Mouse (Mus musculus) fat pad, adult 2 months (tissue): ENCODE data around the gene Ankrd54.
"Not testable (repeated sequence)": the region's sequence is repeated elsewhere in the genome, so short reads cannot be mapped to it uniquely, and the experiment has no call there.

Source experiments
- DNase-seq: peaks from one replicate; pipeline ENCODE4 v3.0.0-alpha.2; 2011; ENCODE audit warnings: low read depth, low spot score; ENCODE audit errors: extremely low read depth

The Ankrd54 gene

GRCm38 (mm10) chr15:79018886-79019285, 43.8 kb downstream of the Ankrd54 start:
- no peak for DNase-seq

GRCm38 (mm10) chr15:79018191-79018590, 44.5 kb downstream of the Ankrd54 start:
- no peak for DNase-seq

GRCm38 (mm10) chr15:79013382-79013781, 49.3 kb downstream of the Ankrd54 start:
- no peak for DNase-seq

- DNase-seq = no peak
Measured at GRCm38 (mm10) chr15:79011550-79011949, 51.1 kb downstream of the Ankrd54 start.

GRCm38 (mm10) chr15:79009734-79010133, 53.0 kb downstream of the Ankrd54 start:
- no peak for DNase-seq

GRCm38 (mm10) chr15:79007836-79008235, 54.9 kb downstream of the Ankrd54 start:
- DNase-seq = not testable (repeated sequence)

GRCm38 (mm10) chr15:79007059-79007458, 55.6 kb downstream of the Ankrd54 start:
- peak; percentile 51 for DNase-seq

- no peak for DNase-seq
Measured at GRCm38 (mm10) chr15:79006638-79007037, 56.1 kb downstream of the Ankrd54 start.

- DNase-seq = no peak
Measured at GRCm38 (mm10) chr15:79005581-79005980, 57.1 kb downstream of the Ankrd54 start.
